Mouse (Mus musculus): ENCODE results near the gene Mien1.

Mien1 gene

GRCm38 (mm10) chr11:98438331-98439158 lies at the start of gene Mien1:
Gene Mien1 (minus strand): TSS chr11:98438991.
- DNase-seq (ENCODE audit: low spot score) = peak; percentile 99

DNA sequence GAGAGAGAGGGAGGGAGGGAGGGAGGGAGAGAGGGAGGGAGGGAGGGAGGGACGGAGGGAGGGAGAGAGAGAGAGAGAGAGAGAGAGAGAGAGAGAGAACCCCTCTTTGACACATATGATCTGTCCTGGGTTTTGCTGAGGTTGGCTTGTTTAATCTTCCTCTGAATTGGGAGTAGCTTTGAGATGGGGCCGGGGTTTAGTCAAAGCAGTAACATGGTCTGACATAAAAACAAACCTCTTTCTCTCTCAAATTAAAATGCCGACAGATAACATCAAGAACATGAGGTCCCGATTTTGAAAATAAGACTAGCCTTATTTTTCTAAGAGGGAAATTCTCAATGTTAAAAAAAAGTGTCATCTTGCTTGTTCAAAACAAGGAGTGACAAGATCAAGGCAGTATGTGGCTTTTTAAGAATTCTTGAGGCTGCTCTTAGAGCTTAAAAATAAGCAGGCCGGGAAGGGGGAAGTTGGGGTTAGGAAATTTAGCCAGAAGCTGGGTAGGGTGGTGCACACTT lies 48.8 kb upstream of the Mien1 start:
- no peak for DNase-seq (ENCODE audit: low spot score)

DNA sequence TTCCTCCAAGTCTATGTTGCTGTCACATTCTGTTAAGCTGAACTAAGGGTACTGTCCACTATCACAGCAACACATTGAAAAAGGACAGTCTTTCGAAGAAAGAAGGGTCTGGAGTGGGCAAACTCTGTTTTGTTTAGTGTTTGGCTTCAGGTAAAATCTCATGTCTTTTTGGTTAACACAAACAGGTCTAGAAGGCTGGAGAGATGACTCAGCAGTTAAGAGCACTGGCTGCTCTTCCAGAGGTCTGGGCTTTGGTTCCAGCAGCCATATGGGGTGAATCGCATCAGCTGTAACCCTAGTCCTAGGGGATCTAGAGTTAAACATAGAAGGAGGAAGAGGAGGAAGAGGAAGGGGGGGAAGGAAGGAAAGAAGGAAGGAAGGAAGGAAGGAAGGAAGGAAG lies 47.0 kb upstream of the Mien1 start:
- no peak for DNase-seq (ENCODE audit: low spot score)

DNA sequence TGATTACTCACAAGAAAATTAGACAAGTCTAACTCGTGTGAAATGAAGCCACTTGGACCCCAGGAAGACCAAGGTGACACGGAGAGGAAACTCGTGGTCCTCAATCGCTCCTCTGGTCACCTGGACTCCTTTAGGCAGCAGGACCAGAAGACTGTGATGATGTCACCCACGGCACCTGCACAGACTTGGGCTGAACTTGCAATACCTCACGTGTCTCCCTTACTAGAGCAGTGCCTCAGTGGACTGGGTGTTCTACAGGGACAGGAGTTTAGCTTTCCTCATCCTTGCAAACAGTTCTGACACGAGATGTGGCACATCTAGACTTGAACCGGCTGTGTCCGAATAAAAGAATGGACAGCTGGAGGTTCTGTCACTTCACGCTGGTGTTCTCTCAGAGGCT lies 43.3 kb upstream of the Mien1 start:
- DNase-seq (ENCODE audit: low spot score) = no peak

GRCm38 (mm10) chr11:98481231-98481630 lies 42.4 kb upstream of the Mien1 start:
- no peak for DNase-seq (ENCODE audit: low spot score)

GRCm38 (mm10) chr11:98479940-98480497 lies 41.2 kb upstream of the Mien1 start:
- DNase-seq (ENCODE audit: low spot score) = no peak

DNA sequence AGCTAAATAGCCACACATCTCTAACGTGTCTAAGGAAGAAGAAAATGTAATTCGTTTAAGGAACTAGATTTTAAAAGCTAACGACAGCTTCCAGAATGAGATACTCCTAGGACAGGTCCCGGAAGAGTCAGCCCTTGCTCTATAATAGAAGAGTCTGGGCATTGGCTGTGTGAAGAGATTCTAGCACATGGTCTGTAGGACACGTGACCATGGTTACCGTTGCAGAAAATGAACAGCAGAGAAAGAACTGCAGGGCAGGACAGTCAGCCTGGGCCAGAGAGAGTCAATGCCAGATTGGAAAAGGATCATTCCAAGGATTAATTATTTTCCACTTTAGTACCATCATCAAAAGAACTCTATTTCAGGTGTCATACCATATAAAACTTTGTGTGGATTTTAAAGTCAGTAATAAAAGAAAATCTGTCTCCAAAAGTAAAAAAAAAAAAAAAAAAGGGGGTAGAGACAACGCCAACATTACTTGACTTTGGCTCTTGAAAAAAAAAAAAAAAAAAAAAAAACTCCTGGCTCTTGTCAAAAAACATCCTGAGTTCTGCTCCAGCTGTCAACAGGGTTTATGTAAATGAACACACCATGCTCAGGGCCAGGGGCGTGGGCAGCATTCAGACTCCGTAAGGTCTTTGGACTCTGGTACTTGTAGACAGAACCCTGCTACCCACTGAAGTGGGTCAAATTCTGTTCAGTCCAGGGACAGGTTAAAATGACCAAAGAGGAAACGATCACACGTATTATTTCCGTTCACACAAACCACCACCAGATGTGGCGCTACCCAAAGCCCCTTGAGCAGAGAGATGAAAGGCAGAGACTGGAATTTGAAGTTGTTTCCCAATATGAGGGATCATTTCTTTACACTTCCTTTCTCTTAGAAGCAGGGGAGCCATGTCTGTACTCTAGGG lies 40.5 kb upstream of the Mien1 start:
- no peak for DNase-seq (ENCODE audit: low spot score)

DNA sequence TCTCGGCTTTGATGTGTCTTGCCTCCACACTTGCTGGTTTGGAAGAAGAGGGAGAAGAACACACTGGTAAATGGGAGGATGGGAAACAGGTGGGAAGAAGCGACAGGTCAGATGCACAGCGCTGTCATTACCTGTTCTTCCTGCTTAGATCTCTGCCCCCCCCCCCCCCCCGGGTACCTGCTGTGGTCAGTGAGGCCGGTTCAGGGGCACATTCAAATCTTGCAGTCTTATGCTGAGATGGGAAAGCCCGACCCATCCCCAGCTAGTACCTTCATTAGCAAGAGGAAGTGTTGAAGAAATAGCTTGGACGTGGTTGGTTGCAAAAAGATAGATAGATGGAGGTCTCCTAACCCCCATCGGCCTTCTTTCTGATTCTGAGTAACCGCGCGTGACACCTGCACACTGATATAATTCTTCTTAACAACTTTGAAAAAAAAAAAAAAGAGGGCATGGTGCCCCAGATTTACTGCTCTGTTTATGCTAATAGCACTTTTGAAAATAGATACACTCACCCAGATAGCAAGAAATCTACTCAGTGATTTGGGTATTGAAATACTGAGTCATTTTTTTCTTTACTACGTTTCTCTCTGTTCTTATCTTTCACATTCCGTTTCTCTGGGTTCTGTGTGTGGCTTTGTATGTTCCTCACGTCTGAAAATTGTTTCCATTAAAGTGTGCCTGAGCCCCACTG lies 38.4 kb upstream of the Mien1 start:
- no peak for DNase-seq (ENCODE audit: low spot score)

DNA sequence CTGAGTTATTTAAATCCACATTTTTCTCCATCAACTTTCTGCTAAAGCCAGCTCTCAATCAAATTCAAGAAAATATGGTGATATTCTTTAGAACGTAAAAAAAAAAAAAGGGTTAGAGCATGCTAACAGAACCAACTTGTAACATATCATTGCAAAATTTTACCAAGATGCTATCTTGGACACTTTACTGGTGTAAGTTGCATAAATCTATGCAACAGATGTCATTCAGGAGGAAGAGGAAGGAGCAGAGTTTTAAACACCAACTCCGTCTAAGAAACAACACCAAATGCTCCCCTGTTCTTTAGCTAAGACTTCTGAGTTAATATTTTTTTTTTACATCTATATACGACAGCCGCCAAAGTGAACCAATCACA lies 37.6 kb upstream of the Mien1 start:
- DNase-seq (ENCODE audit: low spot score) = no peak

DNA sequence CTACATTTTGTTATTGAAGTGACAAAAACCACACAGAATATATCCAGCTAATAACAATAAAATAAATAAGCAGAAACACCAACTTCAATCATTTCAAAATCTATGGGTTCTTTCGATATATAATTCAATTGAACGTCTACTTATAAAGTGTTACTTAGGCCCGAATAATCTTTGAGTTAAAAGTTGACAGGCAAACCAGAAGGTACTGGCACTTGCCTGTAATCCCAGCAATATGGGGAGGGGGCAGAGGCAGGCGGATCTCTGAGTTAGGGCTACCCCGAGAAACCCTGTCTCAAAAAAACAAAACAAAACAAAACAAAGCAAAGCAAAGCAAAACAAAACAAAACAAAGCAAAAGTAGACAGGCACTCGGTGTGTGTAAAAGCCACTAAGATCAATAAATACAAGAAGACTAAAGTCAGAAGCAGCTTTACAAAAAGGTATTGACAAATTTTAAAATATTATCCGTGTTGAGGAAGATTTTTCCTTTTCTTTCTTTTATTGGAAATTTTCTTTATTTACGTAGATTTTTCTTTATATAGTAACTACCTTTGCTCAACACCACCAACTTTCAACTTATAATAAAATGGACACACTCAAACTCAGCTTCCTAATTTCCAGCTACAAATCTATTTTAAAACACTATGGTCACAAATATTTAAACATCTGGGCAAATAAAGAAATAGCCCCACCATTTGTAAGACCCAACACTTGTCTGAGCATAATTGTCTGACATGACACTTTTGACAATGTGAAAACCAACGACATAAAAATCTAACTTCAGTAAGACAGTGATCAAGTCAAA lies 37.0 kb upstream of the Mien1 start:
- no peak for DNase-seq (ENCODE audit: low spot score)

DNA sequence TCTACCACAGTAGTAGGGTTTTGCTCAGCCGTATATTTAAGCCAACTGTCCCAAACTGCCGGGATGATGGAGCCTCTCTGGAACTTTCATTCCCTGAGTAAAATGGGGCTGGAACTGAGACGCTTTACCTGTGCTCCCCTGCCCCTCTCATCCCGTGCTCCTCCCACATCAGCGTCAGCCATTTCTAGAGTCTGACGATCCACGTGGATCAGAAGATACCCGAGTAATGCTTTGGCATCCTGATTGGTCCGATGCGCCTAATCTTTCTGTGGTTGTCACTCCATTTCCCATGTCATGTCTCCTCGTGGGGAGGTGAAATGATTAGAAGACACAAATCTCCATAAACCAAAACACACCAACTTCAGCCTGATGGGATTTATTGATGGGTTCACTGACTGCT lies 36.2 kb upstream of the Mien1 start:
- DNase-seq (ENCODE audit: low spot score) = no peak

GRCm38 (mm10) chr11:98473916-98474479 lies 35.2 kb upstream of the Mien1 start:
- DNase-seq (ENCODE audit: low spot score) = no peak

DNA sequence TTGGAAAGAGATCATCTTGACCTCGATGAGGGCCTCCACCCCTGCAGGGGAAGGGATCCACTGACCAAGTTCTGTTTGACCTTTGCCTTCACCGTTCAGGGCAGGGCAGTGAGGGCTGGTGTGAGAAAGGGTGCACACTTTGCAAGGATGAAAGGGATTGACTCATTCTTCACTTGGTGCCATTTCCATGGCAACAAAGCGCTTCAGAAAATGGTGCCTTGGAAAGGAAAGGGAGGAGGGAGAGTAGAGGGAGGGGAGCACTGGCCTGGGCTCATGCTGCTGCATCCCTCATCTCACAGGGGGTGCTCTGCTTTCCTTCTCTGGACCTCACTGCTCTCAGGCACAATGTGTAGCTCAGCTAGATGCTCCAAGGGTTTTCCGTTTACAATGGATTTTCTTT lies 33.9 kb upstream of the Mien1 start:
- DNase-seq (ENCODE audit: low spot score) = no peak

GRCm38 (mm10) chr11:98470795-98471194 lies 32.0 kb upstream of the Mien1 start:
- DNase-seq (ENCODE audit: low spot score) = no peak

GRCm38 (mm10) chr11:98469761-98470714 lies 31.2 kb upstream of the Mien1 start:
- DNase-seq (ENCODE audit: low spot score) = no peak

DNA sequence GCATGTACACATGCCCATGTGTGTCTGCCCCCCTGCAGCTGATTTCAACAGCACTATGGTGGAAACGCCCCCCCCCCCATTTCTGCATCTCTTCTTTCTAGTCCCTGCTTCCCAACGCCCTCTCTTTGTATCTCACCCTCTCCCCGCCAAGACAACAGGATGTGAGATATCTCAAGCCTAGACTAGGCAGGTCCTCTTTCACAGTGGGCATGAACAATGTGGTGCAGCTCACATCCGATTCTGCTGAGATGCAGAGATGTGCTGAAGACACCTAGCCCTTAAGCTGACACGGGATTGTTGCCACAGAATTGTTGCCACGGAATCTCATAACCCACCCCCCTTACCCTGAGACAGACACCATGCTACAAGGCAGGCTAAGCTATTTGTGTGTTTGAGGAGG lies 25.7 kb upstream of the Mien1 start:
- DNase-seq (ENCODE audit: low spot score) = no peak

DNA sequence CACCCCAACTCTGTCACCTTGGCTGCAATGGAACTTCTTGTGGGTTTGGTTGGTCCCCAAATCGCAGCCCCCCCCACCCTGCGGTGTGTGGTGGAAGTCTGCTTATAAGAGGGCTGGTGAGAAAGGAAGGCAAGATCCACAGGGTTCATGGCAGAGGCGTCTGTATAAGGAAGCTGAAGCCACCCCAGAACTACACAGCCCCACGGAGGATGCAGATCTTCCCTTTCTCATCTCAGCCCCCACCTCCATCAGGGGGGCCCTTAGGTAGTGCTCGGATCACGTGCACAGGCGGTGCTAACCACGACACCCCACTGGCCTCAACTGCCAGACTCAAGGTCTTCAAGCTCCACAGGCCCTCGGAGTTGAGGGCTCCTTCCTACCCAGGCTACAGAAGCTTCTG lies 25.1 kb upstream of the Mien1 start:
- no peak for DNase-seq (ENCODE audit: low spot score)

DNA sequence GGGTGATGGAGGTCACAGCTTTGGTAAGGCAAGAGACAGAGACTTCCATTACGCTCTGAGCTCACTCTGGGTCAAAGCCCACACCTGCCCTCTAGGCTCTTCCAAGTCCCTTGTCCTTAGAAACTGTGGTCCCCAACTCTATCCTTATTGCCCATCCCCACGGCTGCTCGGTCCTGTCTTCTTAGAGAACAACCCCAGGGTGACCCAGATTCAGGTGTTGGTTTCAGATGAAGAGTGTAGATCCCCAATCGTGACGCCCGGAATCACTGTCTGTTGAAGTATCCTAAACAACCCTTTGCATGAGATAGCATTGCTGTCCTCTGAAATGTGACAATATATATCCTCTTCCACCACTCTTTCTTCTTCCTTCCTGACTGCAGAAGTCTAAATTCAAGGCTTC lies 23.5 kb upstream of the Mien1 start:
- no peak for DNase-seq (ENCODE audit: low spot score)

GRCm38 (mm10) chr11:98461109-98461720 lies 22.4 kb upstream of the Mien1 start:
- no peak for DNase-seq (ENCODE audit: low spot score)
